Mouse (Mus musculus): ENCODE results near the gene Sypl2.
A peak's percentile ranks its signal among the peaks of the same experiment; 100 is the strongest.

The Sypl2 gene

DNA sequence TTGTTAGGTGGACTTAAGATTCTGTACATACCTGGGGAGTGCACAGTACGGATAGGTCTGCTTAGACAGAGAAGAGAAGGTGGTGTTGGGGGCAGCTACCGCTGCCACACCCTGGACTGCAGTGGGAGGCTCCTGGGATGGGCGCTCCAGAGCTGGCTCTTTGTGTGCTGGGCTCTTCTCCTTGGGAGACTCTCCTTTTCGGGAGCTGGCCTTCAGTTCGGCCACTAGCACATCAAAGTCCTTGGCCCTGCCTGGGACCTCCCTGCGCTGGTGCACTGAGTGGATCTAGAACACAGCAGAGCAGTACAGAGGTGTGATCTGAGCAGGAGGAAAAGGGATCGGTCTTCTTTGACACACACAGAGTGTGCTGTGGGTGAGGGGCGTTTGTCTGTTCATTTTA lies 20.8 kb downstream of the Sypl2 start:
- no peak for DNase-seq (ENCODE audit: low read depth)

DNA sequence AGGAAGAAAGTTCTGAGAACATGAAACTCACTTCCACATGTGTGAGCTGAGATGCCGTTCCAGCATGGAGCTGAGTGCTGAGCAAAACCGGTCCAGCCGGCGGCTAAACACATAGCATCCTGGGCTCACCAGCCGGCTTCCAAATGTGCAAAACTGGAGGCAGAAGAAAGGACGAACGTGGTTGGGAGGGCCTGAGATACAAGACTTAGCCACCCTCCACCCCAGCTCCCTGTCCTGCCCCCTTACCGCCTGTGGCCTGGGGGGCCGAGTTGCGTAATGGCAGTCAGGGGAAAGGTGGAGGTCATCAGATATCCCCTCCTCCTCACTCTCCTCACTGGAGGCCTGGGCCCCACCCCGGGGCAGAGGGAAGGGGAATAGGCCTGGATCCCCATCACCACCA lies 22.0 kb downstream of the Sypl2 start:
- no peak for DNase-seq (ENCODE audit: low read depth)

DNA sequence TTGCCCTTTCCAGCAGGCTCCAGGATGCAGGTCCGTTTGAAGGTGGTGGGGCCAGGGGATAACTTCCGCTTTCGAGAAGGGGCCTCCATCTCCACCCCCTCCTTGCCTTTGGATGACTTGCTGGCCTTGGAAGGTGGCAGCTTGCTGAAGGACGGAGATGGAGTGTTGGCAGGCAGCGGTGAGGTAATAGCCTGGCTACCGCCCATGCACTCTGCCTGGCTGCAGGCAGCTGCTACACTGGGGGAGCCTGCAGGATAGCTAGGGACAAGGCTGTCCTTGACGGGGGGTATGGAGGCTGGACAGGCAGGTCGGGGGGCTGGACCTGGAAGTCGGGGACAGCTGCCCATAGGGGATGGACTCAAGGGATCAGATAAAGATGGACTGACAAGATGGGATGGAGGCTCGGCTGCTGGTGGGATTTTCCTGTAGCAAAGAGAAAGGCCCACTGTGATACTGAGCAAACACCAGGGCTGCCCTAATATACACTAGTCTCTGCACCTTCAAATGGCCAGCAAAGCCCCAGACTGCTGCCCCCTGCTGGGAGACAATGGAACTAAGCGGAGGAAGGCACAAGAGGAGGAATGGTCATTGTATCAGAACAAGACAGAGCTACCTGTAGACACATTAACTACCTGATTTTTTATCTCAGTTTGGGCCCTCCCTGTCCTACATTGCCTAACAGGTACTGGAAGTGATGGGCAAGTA lies 22.7 kb downstream of the Sypl2 start:
- DNase-seq (ENCODE audit: low read depth): peak; percentile 87

DNA sequence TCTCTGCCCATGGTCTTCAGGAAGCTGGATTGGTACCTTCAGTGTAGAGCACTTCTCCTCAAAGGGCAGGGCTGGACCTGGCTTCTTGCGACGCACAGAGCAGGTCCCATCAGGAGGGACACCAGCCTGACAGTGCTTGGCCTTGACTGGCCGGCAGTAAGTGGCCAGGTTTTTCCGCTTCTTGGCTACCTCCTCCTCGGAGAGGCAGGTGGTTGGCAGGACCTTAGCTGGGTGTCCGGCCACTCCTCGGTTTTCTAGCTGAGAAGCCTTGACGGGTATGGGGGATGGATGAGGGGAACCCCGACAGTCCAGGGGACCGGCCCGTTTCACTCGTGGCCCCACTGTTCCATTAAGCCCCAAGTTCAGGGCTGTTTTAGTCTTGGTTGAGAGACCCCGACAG lies 23.2 kb downstream of the Sypl2 start:
- no peak for DNase-seq (ENCODE audit: low read depth)

GRCm38 (mm10) chr3:108202506-108202905 lies 23.9 kb downstream of the Sypl2 start:
- no peak for DNase-seq (ENCODE audit: low read depth)

DNA sequence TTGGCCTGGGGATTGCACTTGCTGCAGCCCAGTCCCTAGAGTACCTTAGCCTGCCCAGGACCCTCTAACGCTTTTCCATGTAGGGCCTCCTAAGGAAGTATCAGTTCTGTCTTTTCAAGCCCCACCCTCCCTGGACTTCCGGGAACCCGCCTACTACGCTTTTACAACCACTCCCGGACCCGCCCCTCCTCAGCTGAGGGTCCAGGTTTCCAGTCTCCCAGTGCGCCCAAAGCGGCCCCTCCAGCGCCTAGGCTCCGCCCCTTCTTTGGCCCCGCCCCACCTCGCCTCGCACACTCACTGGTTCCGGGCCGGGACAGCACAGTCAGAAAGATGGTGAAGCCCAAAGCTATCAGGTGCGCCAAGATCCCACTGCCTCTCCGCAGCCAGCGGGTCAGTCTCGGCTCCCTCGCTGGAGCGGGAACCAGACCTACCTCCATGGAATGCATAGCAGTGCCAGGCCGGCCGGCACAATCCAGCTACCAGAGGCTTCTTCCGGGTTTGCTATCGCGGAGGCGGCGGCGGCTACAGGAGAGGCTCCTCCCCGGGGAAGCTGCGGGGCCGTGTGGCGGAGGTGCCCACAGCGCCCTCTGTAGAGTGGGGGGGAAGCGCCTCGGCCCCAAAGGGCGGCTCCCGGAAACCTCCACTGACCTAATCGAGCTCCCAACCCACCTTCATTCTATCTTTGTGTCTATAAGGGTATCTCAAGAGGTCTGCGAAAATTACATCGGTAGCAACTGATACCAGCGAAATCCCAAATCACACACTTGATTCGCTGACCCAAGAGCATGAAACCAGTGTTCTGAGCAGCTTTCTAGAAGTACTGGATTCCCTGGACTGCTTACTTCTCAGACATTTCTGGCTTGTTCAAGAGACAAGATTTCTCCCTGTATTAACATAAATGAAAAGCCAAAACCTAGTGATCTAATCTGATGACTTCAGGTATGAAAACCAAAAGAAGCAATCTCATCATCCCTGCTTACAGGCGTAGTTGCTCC lies 25.8 kb downstream of the Sypl2 start, which contains the start of gene Cyb561d1:
Gene Cyb561d1 (minus strand): TSS at position 884 of the 995 bp plus-strand sequence.
- DNase-seq (ENCODE audit: low read depth): peak; percentile 95

DNA sequence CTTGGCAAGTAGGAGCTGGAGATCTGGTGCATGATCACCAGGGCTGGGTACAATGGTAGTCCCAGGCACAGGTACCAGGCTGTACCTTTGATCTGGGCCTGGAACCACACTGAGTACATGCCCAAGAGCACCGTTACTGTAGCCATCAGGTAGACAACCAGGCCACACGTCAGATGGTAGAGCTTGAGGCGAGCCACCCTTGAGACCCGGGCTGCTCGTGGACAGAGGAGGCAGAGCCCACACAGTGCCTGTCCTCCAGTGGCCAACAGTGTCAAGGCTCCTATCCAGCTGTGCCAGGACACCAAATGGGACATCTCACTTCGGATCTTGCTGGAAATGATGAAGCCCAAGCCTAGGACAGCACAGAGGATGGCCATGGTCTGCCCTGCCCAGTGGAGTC lies 27.2 kb downstream of the Sypl2 start:
- no peak for DNase-seq (ENCODE audit: low read depth)

DNA sequence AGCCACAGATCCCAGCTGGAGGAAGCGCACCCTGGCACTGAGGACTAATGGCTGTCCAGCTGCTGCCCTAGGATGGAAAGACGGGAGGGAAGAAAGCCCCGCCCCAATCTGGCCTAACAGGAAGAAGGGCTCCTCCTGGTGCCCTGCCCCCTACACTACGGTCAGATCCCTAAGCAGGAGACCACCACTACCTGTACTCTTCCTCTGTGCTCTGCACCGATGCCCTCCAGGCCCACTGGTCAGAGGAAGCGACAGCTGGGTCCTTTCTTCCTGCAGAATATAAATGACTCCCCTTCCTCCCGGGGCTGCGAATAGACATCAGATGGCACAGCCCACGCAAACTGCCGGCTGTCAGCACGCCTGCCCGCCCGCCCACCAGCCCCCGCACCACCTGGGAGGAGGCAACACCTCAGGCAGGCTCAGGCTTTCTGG lies 29.4 kb downstream of the Sypl2 start:
- DNase-seq (ENCODE audit: low read depth): no peak

GRCm38 (mm10) chr3:108195941-108196590 lies 30.4 kb downstream of the Sypl2 start:
- no peak for DNase-seq (ENCODE audit: low read depth)

DNA sequence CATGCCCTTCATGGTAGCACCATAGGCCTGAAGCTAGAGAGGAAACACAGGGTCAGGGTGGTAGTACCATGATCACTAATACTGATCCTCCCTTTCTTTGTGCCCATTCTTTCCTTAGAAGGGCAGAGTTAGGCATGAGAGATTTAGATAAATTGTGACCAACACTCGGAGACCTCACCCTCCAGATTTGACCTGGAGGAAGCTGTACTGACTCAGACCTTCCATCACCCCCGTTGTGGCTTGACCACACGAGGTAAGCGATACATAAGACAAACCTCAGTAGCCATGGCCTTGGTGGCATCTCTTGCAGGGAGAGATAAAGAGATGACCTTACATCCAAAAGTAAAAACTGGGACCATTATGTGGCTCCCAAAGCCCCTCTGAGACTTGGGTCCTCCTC lies 31.2 kb downstream of the Sypl2 start:
- no peak for DNase-seq (ENCODE audit: low read depth)

- DNase-seq (ENCODE audit: low read depth): no peak
These were observed 32.8 kb downstream of the Sypl2 start for GRCm38 (mm10) chr3:108193686-108194085.

DNA sequence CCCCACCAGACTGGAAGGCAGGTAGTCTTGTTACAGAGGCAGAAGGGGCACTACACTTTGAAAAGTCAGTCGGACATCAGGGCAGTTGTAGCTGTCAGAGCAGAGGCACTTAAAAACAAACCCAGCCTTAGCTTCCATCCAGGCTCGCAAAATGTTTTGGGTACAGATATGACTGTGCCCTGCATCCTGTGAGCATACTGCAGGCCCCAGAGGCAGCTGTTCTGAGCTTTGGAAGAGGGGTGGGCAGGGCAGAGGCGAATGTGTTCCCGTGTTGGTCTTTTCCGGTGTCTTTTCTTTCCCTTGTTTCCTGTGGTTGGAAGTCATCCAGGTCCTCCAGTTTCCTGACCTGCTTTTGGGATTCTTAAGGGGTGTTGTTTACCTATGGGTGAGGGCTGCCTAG lies 36.6 kb downstream of the Sypl2 start:
- no peak for DNase-seq (ENCODE audit: low read depth)

DNA sequence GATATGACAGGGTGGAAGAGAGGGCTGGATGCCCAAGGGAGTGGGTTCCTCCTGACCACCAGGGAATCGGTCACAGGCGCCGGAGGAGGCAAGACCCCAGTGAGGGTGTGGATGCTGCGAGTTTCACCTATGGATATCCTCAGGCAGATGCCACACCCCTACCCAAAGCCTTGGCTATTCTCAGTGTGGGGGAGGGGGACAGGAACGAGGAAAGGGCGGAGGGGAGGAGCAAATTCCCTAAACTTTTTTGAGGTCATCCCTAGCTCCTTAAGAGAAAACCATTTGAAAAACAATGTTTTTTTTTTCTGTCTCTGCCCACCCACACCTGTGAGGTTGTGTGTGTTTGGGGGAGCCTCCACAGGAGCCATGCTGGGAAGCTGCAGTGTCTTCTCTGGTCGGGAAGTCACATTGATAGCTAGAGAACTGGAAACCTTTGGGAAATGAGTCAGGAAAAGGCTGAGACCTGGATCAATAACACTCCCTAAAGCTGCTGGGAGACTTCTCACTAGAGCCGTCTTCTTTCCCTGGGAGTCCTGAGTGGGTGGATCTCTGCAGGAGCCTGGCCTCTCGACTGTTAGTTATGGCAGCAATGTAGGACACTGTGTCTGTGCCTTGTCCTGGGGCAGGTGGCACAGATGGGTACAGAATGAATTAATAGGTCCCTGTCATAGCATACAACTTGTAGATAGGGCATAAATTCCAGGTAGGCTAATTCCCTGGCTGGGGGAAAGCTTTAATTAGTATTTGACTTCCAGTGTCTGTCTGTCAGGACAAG lies 37.5 kb downstream of the Sypl2 start:
- no peak for DNase-seq (ENCODE audit: low read depth)

DNA sequence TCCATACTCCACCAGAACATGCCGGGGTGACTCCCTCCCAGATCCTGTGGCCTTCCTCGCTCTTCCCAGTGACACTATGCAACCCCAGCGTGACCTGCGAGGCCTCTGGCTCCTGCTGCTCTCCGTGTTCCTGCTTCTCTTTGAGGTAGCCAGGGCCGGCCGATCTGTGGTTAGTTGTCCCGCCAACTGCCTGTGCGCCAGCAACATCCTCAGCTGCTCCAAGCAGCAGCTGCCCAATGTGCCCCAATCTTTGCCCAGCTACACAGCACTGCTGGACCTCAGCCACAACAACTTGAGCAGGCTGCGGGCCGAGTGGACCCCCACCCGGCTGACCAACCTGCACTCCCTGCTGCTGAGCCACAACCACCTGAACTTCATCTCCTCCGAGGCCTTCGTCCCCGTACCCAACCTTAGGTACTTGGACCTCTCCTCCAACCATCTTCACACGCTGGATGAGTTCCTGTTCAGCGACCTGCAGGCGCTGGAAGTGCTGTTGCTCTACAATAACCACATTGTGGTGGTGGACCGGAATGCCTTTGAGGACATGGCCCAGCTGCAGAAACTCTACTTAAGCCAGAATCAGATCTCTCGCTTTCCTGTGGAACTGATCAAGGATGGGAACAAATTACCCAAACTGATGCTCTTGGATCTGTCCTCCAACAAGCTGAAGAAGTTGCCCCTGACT lies 39.2 kb downstream of the Sypl2 start:
- DNase-seq (ENCODE audit: low read depth): no peak

GRCm38 (mm10) chr3:108186098-108187047 lies 40.1 kb downstream of the Sypl2 start, which contains the start of gene Amigo1:
TSS of gene Amigo1 (plus strand) at chr3:108186335.
- DNase-seq (ENCODE audit: low read depth): peak; percentile 68

DNA sequence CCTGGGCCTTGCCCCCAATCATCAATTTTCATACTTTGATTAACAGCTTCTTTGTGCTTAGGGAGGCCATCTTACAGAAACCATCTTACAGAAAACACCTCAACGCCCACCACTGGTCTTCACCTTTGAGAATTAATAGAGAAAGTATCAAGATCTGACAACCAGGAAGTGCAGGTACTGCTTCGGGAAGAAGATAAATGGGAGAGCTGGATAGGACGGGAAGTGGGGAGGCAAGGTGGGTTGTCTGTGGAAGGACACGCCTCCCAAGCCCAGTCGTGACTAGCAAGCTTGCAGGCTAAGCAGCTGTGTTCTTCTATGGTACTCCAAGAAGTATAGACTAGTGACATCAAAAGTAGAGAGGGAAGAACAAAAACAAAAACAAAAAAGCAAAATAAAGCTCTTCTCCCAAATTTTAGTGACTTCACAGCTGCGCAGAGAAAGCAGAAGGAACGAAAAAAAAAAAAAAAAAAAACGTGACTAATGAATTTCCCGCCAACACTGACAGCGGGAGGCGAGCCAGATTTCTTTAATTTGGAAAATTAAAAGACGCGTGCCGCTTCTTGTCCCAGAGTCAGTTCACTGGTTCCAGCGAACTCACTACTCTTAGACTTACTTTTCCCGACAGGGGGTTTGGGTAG lies 40.9 kb downstream of the Sypl2 start:
- peak; percentile 40 for DNase-seq (ENCODE audit: low read depth)

GRCm38 (mm10) chr3:108184742-108185141 lies 41.7 kb downstream of the Sypl2 start:
- no peak for DNase-seq (ENCODE audit: low read depth)

- DNase-seq (ENCODE audit: low read depth): no peak
These were observed 45.9 kb downstream of the Sypl2 start for GRCm38 (mm10) chr3:108180514-108180913.
